Mouse (Mus musculus) CH12.LX (cell line): Measurements from ENCODE around the gene Zmynd19. TPM values are rescaled to one million over a fixed set of nuclear protein-coding genes. Genes with fewer than 3 reads are reported as not detected.

ENCODE experiments used
- DNase-seq: peaks from one replicate; pipeline ENCODE4 v3.0.0-alpha.2; 2013; ENCODE audit errors: extremely low read depth
- H3K27ac ChIP-seq: 2 replicates; pipeline ENCODE4 v1.5.1; 2012; ENCODE audit warnings: low read depth, mild to moderate bottlenecking, control low read depth, moderate library complexity; ENCODE audit not compliant: insufficient read depth
- H3K27me3 ChIP-seq: replicated peaks from 2 replicates; pipeline ENCODE3; 2012; ENCODE audit warnings: inconsistent platforms
- H3K36me3 ChIP-seq, 2 experiments: replicated peaks in 1 of 2; 2 replicates each; pipeline versions ENCODE3 to v1.6.1; 2012; ENCODE audit warnings: inconsistent platforms in 1 of 2, low read length in 1 of 2, mild to moderate bottlenecking in 1 of 2, mixed read lengths in 1 of 2, moderate library complexity in 1 of 2; ENCODE audit not compliant: control insufficient read depth in 1 of 2, insufficient read depth in 1 of 2
- H3K4me1 ChIP-seq, 2 experiments: 2 replicates each; pipeline ENCODE4 v1.6.1; 2012; ENCODE audit warnings: inconsistent platforms in 1 of 2, moderate library complexity in 1 of 2; ENCODE audit not compliant: insufficient read depth in 2 of 2, control insufficient read depth in 1 of 2
- H3K4me2 ChIP-seq: 2 replicates; pipeline ENCODE4 v1.6.1; 2012; ENCODE audit warnings: low read depth, mild to moderate bottlenecking, control low read depth; ENCODE audit not compliant: poor library complexity, insufficient read depth, severe bottlenecking
- H3K4me3 ChIP-seq, 3 experiments: fragments of 150-350 bp in 1 of 3; sonication (generic) in 1 of 3; replicated peaks in 1 of 3; 2 replicates each; pipeline versions ENCODE3 to v1.5.1; 2011 to 2012; ENCODE audit warnings: low read depth in 2 of 3, low read length in 2 of 3, mild to moderate bottlenecking in 2 of 3, moderate library complexity in 2 of 3, control low read depth in 1 of 3, improper control_type of control experiment in 1 of 3, inconsistent platforms in 1 of 3, mixed read lengths in 1 of 3; ENCODE audit not compliant: poor library complexity in 1 of 3
- H3K79me2 ChIP-seq: replicated peaks from 2 replicates; pipeline ENCODE4 v1.6.1; 2012; ENCODE audit warnings: mild to moderate bottlenecking, moderate library complexity; ENCODE audit not compliant: control insufficient read depth, poor library complexity, insufficient read depth, severe bottlenecking; ENCODE audit errors: extremely low read depth
- H3K9ac ChIP-seq: 2 replicates; pipeline ENCODE4 v1.6.1; 2012; ENCODE audit warnings: low read depth, mild to moderate bottlenecking, control low read depth, moderate library complexity; ENCODE audit not compliant: insufficient read depth
- H3K9me3 ChIP-seq: replicated peaks from 2 replicates; pipeline ENCODE3; 2012; ENCODE audit warnings: low read length, inconsistent platforms, mixed read lengths
- BHLHE40 ChIP-seq: IDR thresholded peaks from 2 replicates; pipeline ENCODE4 v1.6.1; 2011; ENCODE audit warnings: mild to moderate bottlenecking, low read depth, low read length, improper control_type of control experiment
- CHD1 ChIP-seq: IDR thresholded peaks from 2 replicates; pipeline ENCODE4 v1.6.1; 2012; ENCODE audit warnings: low read depth, low read length, improper control_type of control experiment, inconsistent platforms
- CHD2 ChIP-seq: IDR thresholded peaks from 2 replicates; pipeline ENCODE4 v1.6.1; 2011; ENCODE audit warnings: low read length, improper control_type of control experiment
- CTCF ChIP-seq, 2 experiments: IDR thresholded peaks in 1 of 2; conservative IDR thresholded peaks in 1 of 2; 2 replicates each; pipeline ENCODE4 v1.5.1; 2011 to 2012; ENCODE audit warnings: low read depth in 2 of 2, low read length in 2 of 2, improper control_type of control experiment in 1 of 2, inconsistent platforms in 1 of 2, mild to moderate bottlenecking in 1 of 2, moderate library complexity in 1 of 2
- E2F4 ChIP-seq: IDR thresholded peaks from 2 replicates; pipeline ENCODE4 v1.6.1; 2011; ENCODE audit warnings: low read depth, low read length, improper control_type of control experiment; ENCODE audit not compliant: insufficient replicate concordance
- ELF1 ChIP-seq: IDR thresholded peaks from 2 replicates; pipeline ENCODE4 v1.6.1; 2014; ENCODE audit warnings: low read depth, mild to moderate bottlenecking, inconsistent platforms, low read length, improper control_type of control experiment
- EP300 ChIP-seq: IDR thresholded peaks from 2 replicates; pipeline ENCODE4 v1.6.1; 2011; ENCODE audit warnings: low read length, improper control_type of control experiment
- ETS1 ChIP-seq: conservative IDR thresholded peaks from 2 replicates; pipeline ENCODE4 v1.6.1; 2012; ENCODE audit warnings: low read depth, mild to moderate bottlenecking, inconsistent platforms, low read length, improper control_type of control experiment, moderate library complexity
- GABPA ChIP-seq: IDR thresholded peaks from 2 replicates; pipeline ENCODE4 v1.6.1; 2012; ENCODE audit warnings: low read depth, low read length, improper control_type of control experiment, inconsistent platforms; ENCODE audit not compliant: insufficient replicate concordance
- HCFC1 ChIP-seq: IDR thresholded peaks from 2 replicates; pipeline ENCODE4 v1.6.1; 2012; ENCODE audit warnings: low read depth, mild to moderate bottlenecking, inconsistent platforms, low read length, improper control_type of control experiment
- IRF4 ChIP-seq: IDR thresholded peaks from 2 replicates; pipeline ENCODE4 v1.6.1; 2014; ENCODE audit warnings: low read depth, mild to moderate bottlenecking, inconsistent platforms, low read length, improper control_type of control experiment
- JUN ChIP-seq: IDR thresholded peaks from 2 replicates; pipeline ENCODE4 v1.6.1; 2011; ENCODE audit warnings: low read depth, mild to moderate bottlenecking, low read length, improper control_type of control experiment, moderate library complexity; ENCODE audit not compliant: insufficient read depth
- JUND ChIP-seq: conservative IDR thresholded peaks from 2 replicates; pipeline ENCODE4 v1.6.1; 2011; ENCODE audit warnings: low read depth, low read length, improper control_type of control experiment
- KAT2A ChIP-seq: IDR thresholded peaks from 2 replicates; pipeline ENCODE4 v1.6.1; 2012; ENCODE audit warnings: low read length, improper control_type of control experiment, inconsistent platforms; ENCODE audit not compliant: insufficient replicate concordance
- MAFK ChIP-seq: IDR thresholded peaks from 2 replicates; pipeline ENCODE4 v1.6.1; 2011; ENCODE audit warnings: low read length, improper control_type of control experiment; ENCODE audit not compliant: insufficient replicate concordance
- MAX ChIP-seq: IDR thresholded peaks from 2 replicates; pipeline ENCODE4 v1.6.1; 2011; ENCODE audit warnings: low read length, improper control_type of control experiment
- MAZ ChIP-seq: IDR thresholded peaks from 2 replicates; pipeline ENCODE4 v1.6.1; 2012; ENCODE audit warnings: low read depth, mild to moderate bottlenecking, inconsistent platforms, low read length, improper control_type of control experiment, moderate library complexity
- MEF2A ChIP-seq: IDR thresholded peaks from 2 replicates; pipeline ENCODE4 v1.6.1; 2014; ENCODE audit warnings: low read depth, mild to moderate bottlenecking, inconsistent platforms, low read length, improper control_type of control experiment, borderline replicate concordance
- MXI1 ChIP-seq: IDR thresholded peaks from 2 replicates; pipeline ENCODE4 v1.6.1; 2011; ENCODE audit warnings: mild to moderate bottlenecking, low read depth, low read length, improper control_type of control experiment
- MYC ChIP-seq: IDR thresholded peaks from 2 replicates; pipeline ENCODE4 v1.6.1; 2011; ENCODE audit warnings: low read depth, mild to moderate bottlenecking, improper control_type of control experiment, low read length
- NELFE ChIP-seq: IDR thresholded peaks from 2 replicates; pipeline ENCODE4 v1.6.1; 2011; ENCODE audit warnings: low read depth, low read length, improper control_type of control experiment
- NRF1 ChIP-seq: IDR thresholded peaks from 2 replicates; pipeline ENCODE4 v1.6.1; 2014; ENCODE audit warnings: low read depth, mild to moderate bottlenecking, inconsistent platforms, low read length, improper control_type of control experiment, moderate library complexity
- PAX5 ChIP-seq: IDR thresholded peaks from 2 replicates; pipeline ENCODE4 v1.6.1; 2012; ENCODE audit warnings: low read length, inconsistent platforms, mixed read lengths
- POLR2A ChIP-seq: IDR thresholded peaks from 2 replicates; pipeline ENCODE4 v1.6.1; 2011; ENCODE audit warnings: low read depth, mild to moderate bottlenecking, improper control_type of control experiment, low read length
- POLR2AphosphoS2 ChIP-seq: IDR thresholded peaks from 2 replicates; pipeline ENCODE4 v1.6.1; 2011; ENCODE audit warnings: low read depth, low read length, improper control_type of control experiment
- RAD21 ChIP-seq: IDR thresholded peaks from 2 replicates; pipeline ENCODE4 v1.6.1; 2011; ENCODE audit warnings: low read depth, mild to moderate bottlenecking, low read length, improper control_type of control experiment, moderate library complexity
- RCOR1 ChIP-seq: conservative IDR thresholded peaks from 2 replicates; pipeline ENCODE4 v1.6.1; 2012; ENCODE audit warnings: low read depth, mild to moderate bottlenecking, inconsistent platforms, low read length, improper control_type of control experiment
- SIN3A ChIP-seq: IDR thresholded peaks from 2 replicates; pipeline ENCODE4 v1.6.1; 2012; ENCODE audit warnings: low read length, improper control_type of control experiment, inconsistent platforms
- SMC3 ChIP-seq: IDR thresholded peaks from 2 replicates; pipeline ENCODE4 v1.6.1; 2011; ENCODE audit warnings: low read depth, low read length, improper control_type of control experiment
- TBP ChIP-seq: conservative IDR thresholded peaks from 2 replicates; pipeline ENCODE4 v1.6.1; 2011; ENCODE audit warnings: low read depth, low read length, improper control_type of control experiment
- TCF12 ChIP-seq: IDR thresholded peaks from 2 replicates; pipeline ENCODE4 v1.6.1; 2014; ENCODE audit warnings: low read depth, mild to moderate bottlenecking, inconsistent platforms, low read length, improper control_type of control experiment
- UBTF ChIP-seq: IDR thresholded peaks from 2 replicates; pipeline ENCODE4 v1.6.1; 2012; ENCODE audit warnings: low read depth, mild to moderate bottlenecking, inconsistent platforms, low read length, improper control_type of control experiment, moderate library complexity
- USF1 ChIP-seq: IDR thresholded peaks from 2 replicates; pipeline ENCODE4 v1.6.1; 2014; ENCODE audit warnings: low read depth, mild to moderate bottlenecking, inconsistent platforms, low read length, improper control_type of control experiment
- USF2 ChIP-seq: conservative IDR thresholded peaks from 2 replicates; pipeline ENCODE4 v1.6.1; 2011; ENCODE audit warnings: low read depth, low read length, improper control_type of control experiment
- ZC3H11A ChIP-seq: IDR thresholded peaks from 2 replicates; pipeline ENCODE4 v1.6.1; 2012; ENCODE audit warnings: low read depth, mild to moderate bottlenecking, inconsistent platforms, low read length, improper control_type of control experiment
- ZKSCAN1 ChIP-seq: IDR thresholded peaks from 2 replicates; pipeline ENCODE4 v1.6.1; 2012; ENCODE audit warnings: low read depth, inconsistent platforms, low read length, improper control_type of control experiment, borderline replicate concordance
- ZMIZ1 ChIP-seq: IDR thresholded peaks from 2 replicates; pipeline ENCODE4 v1.6.1; 2012; ENCODE audit warnings: low read depth, mild to moderate bottlenecking, inconsistent platforms, low read length, improper control_type of control experiment
- ZNF384 ChIP-seq: IDR thresholded peaks from 2 replicates; pipeline ENCODE4 v1.6.1; 2012; ENCODE audit warnings: low read depth, low read length, improper control_type of control experiment, inconsistent platforms
- dilution Hi-C: fragments of 300-500 bp; cut with MboI; formaldehyde crosslinking; loops from 2 replicates; pipeline ENCODE4 v1.14.3; 2020; ENCODE audit warnings: low sequenced_read_pairs; ENCODE audit not compliant: extremely low pct_unique_long_range_greater_than_20kb, extremely low pct_ligation_motif_present
- in situ Hi-C: fragments of 300-500 bp; cut with MboI; formaldehyde crosslinking; loops from 3 replicates; pipeline ENCODE4 v1.14.3; 2019; ENCODE audit warnings: low sequenced_read_pairs, low pct_ligation_motif_present, low pct_unique_long_range_greater_than_20kb, mixed read lengths
- polyA plus RNA-seq: library from polyadenylated mRNA; unstranded; fragments of >175 nt; gene quantifications from 2 replicates; pipeline ENCODE4 v1.2.1, GENCODE M21; 2012; ENCODE audit warnings: low read depth; ENCODE audit not compliant: insufficient read length
- total RNA-seq, 2 experiments: library from RNA; depleted of rRNA; stranded (reverse); fragments of 300-350 nt in 1 of 2; fragments of >200 nt in 1 of 2; gene quantifications; 2 replicates each; pipeline ENCODE4 v1.2.3; 2012 to 2014

Zmynd19 gene
- total and polyA plus RNA-seq, 3 experiments = 40.9 to 70.2 (median 41.6) TPM

DNA sequence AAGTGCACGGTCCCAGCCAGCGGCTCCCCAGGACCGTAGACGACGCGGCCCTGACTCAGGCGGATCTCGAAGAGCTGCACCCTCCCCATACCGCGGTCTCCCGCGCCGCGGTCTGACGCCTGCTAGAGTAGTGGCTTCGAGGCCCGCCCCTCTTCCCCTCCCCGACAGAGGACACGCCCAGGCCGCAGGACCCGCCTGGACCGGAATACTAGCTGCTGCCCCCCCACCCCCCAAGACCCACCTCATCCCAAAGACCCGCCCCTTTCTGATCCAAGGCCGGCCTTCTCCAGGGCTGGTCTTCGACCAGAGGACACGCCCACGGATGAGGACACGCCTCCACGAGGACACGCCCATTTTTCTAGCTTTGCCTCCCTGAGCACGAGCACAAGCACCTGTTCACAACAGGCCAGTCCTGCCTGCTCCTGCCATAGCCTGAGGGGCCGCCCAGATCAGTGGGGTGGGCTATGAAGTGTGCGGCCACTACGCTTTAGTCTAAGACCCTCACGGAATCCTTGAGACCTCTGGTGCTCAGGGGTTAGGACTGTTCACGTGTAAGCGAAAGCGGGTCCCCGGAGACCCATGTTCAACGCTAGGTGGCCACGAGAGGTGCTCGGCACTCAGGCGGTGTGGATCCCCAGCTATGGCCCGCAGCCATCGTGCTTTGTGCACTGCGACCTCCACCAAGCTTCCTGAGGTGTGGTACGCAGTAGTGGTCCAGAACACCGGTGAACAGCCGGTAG, 14.4 kb upstream of the Zmynd19 start, which contains the start of gene Arrdc1:
Arrdc1 (minus strand) TSS at position 196 of the 740 bp plus-strand sequence.
- dilution Hi-C loops (no loop called here), in situ Hi-C loops (no loop called here)
- Histone ChIP-seq H3K4me2 (peak within 1 kb of the TSS; percentile 75), H3K4me1 (peaks cover 9 to 17% of the 10 kb centered on the region in 2 experiments), H3K79me2 (no peaks in the 10 kb centered on the region; the same call in 1 of the 2 replicates), H3K9ac (peak within 1 kb of the TSS; percentile 70), H3K27me3 (peaks cover 14% of the 10 kb centered on the region), H3K36me3 (peaks cover 0 to 4% of the 10 kb centered on the region in 2 experiments), H3K4me3 (peak within 1 kb of the TSS; percentile 69 to 95 (median 86)), H3K9me3 (no peaks in the 10 kb centered on the region), H3K27ac (peak within 1 kb of the TSS; percentile 42)
- DNase-seq = peak; percentile 98
- TF ChIP-seq CHD2 (no peak; the same call in none of the 2 replicates), ZNF384 (no peak), MAFK (no peak), JUN (no peak), MAX (peak; percentile 65; the same call in 1 of the 2 replicates), CTCF (conservative IDR thresholded peaks at IDR 0.05 in 1 of 2, IDR thresholded peaks at IDR 0.05 in 1 of 2; ENCODE audit: low read depth in 2 of 2, low read length in 2 of 2) (peak in 1 of 2 experiments; percentile 61; a peak in 2 of 4 replicates), EP300 (no peak), MXI1 (peak; percentile 91), GABPA (no peak), ETS1 (no peak), RCOR1 (no peak), CHD1 (no peak), BHLHE40 (peak; percentile 84), USF1 (no peak; the same call in none of the 2 replicates), UBTF (no peak), POLR2A (peak; percentile 82), JUND (no peak), SMC3 (0 out of 2 replicates have a peak, but pooled peaks have one; percentile 4), PAX5 (no peak), ZKSCAN1 (no peak), MAZ (peak; percentile 60; the same call in 1 of the 2 replicates), NRF1 (peak; percentile 35; the same call in 1 of the 2 replicates), USF2 (no peak), TCF12 (peak; percentile 61; the same call in 1 of the 2 replicates), POLR2AphosphoS2 (no peak; the same call in 1 of the 2 replicates), MEF2A (no peak), ZMIZ1 (peak; percentile 63; the same call in 1 of the 2 replicates), RAD21 (peak; percentile 3), ZC3H11A (no peak), HCFC1 (no peak), TBP (0 out of 2 replicates have a peak, but pooled peaks have one; percentile 52), SIN3A (peak; percentile 26; the same call in 1 of the 2 replicates), ELF1 (no peak; the same call in 1 of the 2 replicates), MYC (peak; percentile 75), E2F4 (no peak), KAT2A (no peak), NELFE (peak; percentile 68), IRF4 (0 out of 2 replicates have a peak, but pooled peaks have one; percentile 6)
